Mouse (Mus musculus): ENCODE data around the gene Trim14. TPM values are rescaled to one million over a fixed set of nuclear protein-coding genes. Genes with fewer than 3 reads are reported as not detected.

The Trim14 gene
- total and polyA plus RNA-seq, 3 experiments: 11.6 to 35.4 (median 26.5) TPM

DNA sequence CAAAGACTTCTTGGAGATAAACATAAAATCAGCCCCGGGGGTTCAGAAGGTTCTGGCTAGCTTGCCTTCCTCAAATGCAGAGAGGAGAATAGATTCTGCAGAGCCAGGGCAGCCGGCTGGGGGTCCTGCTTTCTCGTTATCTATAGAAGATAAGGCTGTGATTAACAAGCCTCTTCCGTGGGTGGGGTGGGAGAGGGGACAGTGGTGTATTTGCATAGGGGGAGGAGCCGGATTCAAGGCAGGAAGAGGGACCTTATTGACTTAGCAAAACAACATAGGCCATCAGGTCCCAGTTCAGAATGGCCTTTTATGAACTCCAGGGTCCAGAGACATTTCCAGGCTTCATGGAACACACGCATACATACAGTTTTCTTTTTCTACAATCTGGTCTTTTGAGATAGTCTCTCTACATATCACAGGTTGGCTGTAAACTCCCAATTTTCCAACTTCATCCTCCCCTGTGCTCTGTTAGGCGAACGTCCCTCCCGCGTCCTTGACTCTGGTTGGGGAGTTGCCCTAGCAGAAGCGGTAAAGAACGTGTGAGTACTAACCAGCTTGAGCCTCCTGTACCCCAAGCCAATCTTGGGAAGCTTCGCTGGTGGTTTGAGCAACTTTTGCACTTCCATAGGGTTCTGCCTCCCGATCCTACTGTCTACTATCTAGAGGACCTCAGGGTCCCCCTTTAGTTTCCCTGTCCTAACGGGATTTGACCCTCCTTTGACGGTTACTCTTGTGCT lies 679 bp downstream of the Trim14 start:
- H3K9ac ChIP-seq (ENCODE audit: insufficient read depth, low read depth): peak overlapping the region; percentile 89
- DNase-seq (ENCODE audit: extremely low read depth): peak; percentile 86
- H3K4me3 ChIP-seq (replicated peaks in 1 of 3; ENCODE audit: low read depth in 2 of 3, low read length in 2 of 3, poor library complexity in 1 of 3): peak overlapping the region; percentile 86 to 99 (median 98)
- H3K79me2 ChIP-seq (replicated peaks; ENCODE audit: control insufficient read depth, extremely low read depth, insufficient read depth, poor library complexity, severe bottlenecking): peaks cover 7% of the 10 kb centered on the region; the same call in 1 of the 2 replicates
- H3K9me3 ChIP-seq (replicated peaks; ENCODE audit: low read length): no peaks in the 10 kb centered on the region
- no peaks in the 10 kb centered on the region for H3K27me3 ChIP-seq (replicated peaks)
- dilution Hi-C loops (cut with MboI; ENCODE audit: extremely low pct_ligation_motif_present, extremely low pct_unique_long_range_greater_than_20kb, low sequenced_read_pairs): no loop called here
- no peak for TF ChIP-seq UBTF (IDR thresholded peaks at IDR 0.05; ENCODE audit: low read depth, low read length)
- TF ChIP-seq ELF1 (IDR thresholded peaks at IDR 0.05; ENCODE audit: low read depth, low read length): peak; percentile 84
- no peak for TF ChIP-seq ETS1 (conservative IDR thresholded peaks at IDR 0.05; ENCODE audit: low read depth, low read length)
- TF ChIP-seq MAFK (IDR thresholded peaks at IDR 0.05; ENCODE audit: insufficient replicate concordance, low read length): no peak
- TF ChIP-seq CHD2 (IDR thresholded peaks at IDR 0.05; ENCODE audit: low read length): no peak
- no peak for TF ChIP-seq RAD21 (IDR thresholded peaks at IDR 0.05; ENCODE audit: low read depth, low read length)
- no peak for TF ChIP-seq HCFC1 (IDR thresholded peaks at IDR 0.05; ENCODE audit: low read depth, low read length)
- no peak for TF ChIP-seq CTCF (conservative IDR thresholded peaks at IDR 0.05 in 1 of 2, IDR thresholded peaks at IDR 0.05 in 1 of 2; ENCODE audit: low read depth in 2 of 2, low read length in 2 of 2)
- TF ChIP-seq NRF1 (IDR thresholded peaks at IDR 0.05; ENCODE audit: low read depth, low read length): no peak
- peak; percentile 92 for TF ChIP-seq TBP (conservative IDR thresholded peaks at IDR 0.05; ENCODE audit: low read depth, low read length)
- no peak for TF ChIP-seq MAX (IDR thresholded peaks at IDR 0.05; ENCODE audit: low read length)
- peak; percentile 62 for TF ChIP-seq POLR2A (IDR thresholded peaks at IDR 0.05; ENCODE audit: low read depth, low read length)
- TF ChIP-seq SMC3 (IDR thresholded peaks at IDR 0.05; ENCODE audit: low read depth, low read length): no peak
- TF ChIP-seq BHLHE40 (IDR thresholded peaks at IDR 0.05; ENCODE audit: low read depth, low read length): no peak
- no peak for TF ChIP-seq JUND (conservative IDR thresholded peaks at IDR 0.05; ENCODE audit: low read depth, low read length)
- no peak for TF ChIP-seq USF1 (IDR thresholded peaks at IDR 0.05; ENCODE audit: low read depth, low read length)
- no peak for TF ChIP-seq IRF4 (IDR thresholded peaks at IDR 0.05; ENCODE audit: low read depth, low read length)
- no peak for TF ChIP-seq NELFE (IDR thresholded peaks at IDR 0.05; ENCODE audit: low read depth, low read length)
- TF ChIP-seq USF2 (conservative IDR thresholded peaks at IDR 0.05; ENCODE audit: low read depth, low read length): no peak
- TF ChIP-seq ZNF384 (IDR thresholded peaks at IDR 0.05; ENCODE audit: low read depth, low read length): no peak
- TF ChIP-seq MYC (IDR thresholded peaks at IDR 0.05; ENCODE audit: low read depth, low read length): no peak
- TF ChIP-seq MEF2A (IDR thresholded peaks at IDR 0.05; ENCODE audit: borderline replicate concordance, low read depth, low read length): no peak
- no peak for TF ChIP-seq POLR2AphosphoS2 (IDR thresholded peaks at IDR 0.05; ENCODE audit: low read depth, low read length)
- no peak for TF ChIP-seq KAT2A (IDR thresholded peaks at IDR 0.05; ENCODE audit: insufficient replicate concordance, low read length)
- peak; percentile 57; the same call in 1 of the 2 replicates for TF ChIP-seq ZMIZ1 (IDR thresholded peaks at IDR 0.05; ENCODE audit: low read depth, low read length)
- TF ChIP-seq TCF12 (IDR thresholded peaks at IDR 0.05; ENCODE audit: low read depth, low read length): peak; percentile 62
- TF ChIP-seq SIN3A (IDR thresholded peaks at IDR 0.05; ENCODE audit: low read length): peak; percentile 40; the same call in 1 of the 2 replicates
- no peak for TF ChIP-seq EP300 (IDR thresholded peaks at IDR 0.05; ENCODE audit: low read length)
- TF ChIP-seq E2F4 (IDR thresholded peaks at IDR 0.05; ENCODE audit: insufficient replicate concordance, low read depth, low read length): no peak
- TF ChIP-seq ZC3H11A (IDR thresholded peaks at IDR 0.05; ENCODE audit: low read depth, low read length): no peak
- TF ChIP-seq ZKSCAN1 (IDR thresholded peaks at IDR 0.05; ENCODE audit: borderline replicate concordance, low read depth, low read length): no peak
- in situ Hi-C loops (cut with MboI; ENCODE audit: low pct_ligation_motif_present, low pct_unique_long_range_greater_than_20kb, low sequenced_read_pairs): loop anchor here (10.0 kb wide), 1 partner anchor 120 kb away; the partner anchor contains the start of gene Tbc1d2
- H3K4me2 ChIP-seq (ENCODE audit: insufficient read depth, low read depth, poor library complexity, severe bottlenecking): peak overlapping the region; percentile 77
- peak overlapping the region; percentile 97 for H3K27ac ChIP-seq (ENCODE audit: insufficient read depth, low read depth)
- H3K36me3 ChIP-seq (replicated peaks in 1 of 2; ENCODE audit: control insufficient read depth in 1 of 2, insufficient read depth in 1 of 2, low read length in 1 of 2): peaks cover 44 to 59% of the 10 kb centered on the region in 2 experiments
- peaks cover 5 to 26% of the 10 kb centered on the region in 2 experiments; a peak in 3 of 4 replicates for H3K4me1 ChIP-seq (ENCODE audit: control insufficient read depth in 1 of 2, insufficient read depth in 2 of 2)

Data from CH12.LX (cell line).